Mouse (Mus musculus): ENCODE data around the gene C530008M17Rik. TPM values are rescaled to one million over a fixed set of nuclear protein-coding genes. Genes with fewer than 3 reads are reported as not detected.
A peak's percentile ranks its signal among the peaks of the same experiment; 100 is the strongest.

C530008M17Rik gene
- total RNA-seq (2015) = 2.9 and 3.7 TPM in 2 replicates
- total RNA-seq (2017) = 0.21 and 1.3 TPM in 2 replicates

DNA sequence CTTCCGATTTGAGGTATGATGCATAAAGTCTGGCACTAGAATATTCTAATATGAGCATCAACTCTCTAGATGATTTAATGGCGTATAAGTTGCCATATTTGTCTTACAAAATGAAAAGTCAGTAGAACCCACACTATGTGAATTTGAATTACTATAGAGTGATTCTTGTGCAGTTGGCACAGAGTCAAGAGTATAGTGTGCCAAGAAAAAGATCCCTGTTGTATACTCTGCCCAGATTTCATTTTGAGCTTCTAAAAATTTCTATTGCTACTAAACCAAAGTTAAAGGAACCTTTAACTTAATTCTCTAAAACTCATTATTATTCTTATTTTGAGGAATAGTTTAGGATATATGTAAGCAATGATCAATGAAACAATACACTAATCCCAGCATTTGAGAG is at the start of gene C530008M17Rik:
C530008M17Rik (plus strand) TSS at position 301 of the 400 bp plus-strand sequence.
- no peak for ATAC-seq (replicated peaks; ENCODE audit: poor library complexity)

DNA sequence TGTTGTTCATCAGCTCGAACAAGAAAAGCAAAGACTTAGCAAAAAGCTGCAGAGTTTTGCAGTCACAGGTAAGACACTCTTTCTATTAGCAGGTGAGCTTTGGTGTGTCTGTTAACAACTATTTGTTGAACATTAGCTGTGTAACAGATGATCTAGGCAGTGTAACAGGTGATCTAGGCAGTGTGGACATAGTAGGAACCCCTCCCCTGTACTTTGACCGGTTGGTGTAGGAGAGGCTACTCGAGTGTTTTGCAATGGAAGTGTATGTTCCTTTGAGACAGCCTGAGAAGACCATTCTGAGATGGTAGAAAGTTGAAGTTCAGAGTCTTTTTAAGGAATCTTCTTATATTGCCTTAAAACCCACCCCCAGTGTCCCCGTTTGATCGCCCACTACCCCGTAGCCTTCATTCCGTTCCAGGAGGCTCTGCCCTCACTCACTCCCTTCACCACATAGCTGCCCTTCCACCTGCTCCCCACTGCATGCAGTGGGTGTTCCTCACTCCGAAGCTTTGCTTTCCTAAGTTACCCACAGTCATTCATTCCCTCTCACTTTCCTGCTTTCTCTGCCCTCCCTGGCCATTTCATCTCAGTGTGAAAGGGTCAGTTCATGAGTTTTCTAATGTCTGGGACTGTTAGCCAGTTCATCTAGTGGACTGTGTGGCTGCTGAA is 46.5 kb upstream of the C530008M17Rik start:
- ATAC-seq (replicated peaks; ENCODE audit: poor library complexity) = no peak

DNA sequence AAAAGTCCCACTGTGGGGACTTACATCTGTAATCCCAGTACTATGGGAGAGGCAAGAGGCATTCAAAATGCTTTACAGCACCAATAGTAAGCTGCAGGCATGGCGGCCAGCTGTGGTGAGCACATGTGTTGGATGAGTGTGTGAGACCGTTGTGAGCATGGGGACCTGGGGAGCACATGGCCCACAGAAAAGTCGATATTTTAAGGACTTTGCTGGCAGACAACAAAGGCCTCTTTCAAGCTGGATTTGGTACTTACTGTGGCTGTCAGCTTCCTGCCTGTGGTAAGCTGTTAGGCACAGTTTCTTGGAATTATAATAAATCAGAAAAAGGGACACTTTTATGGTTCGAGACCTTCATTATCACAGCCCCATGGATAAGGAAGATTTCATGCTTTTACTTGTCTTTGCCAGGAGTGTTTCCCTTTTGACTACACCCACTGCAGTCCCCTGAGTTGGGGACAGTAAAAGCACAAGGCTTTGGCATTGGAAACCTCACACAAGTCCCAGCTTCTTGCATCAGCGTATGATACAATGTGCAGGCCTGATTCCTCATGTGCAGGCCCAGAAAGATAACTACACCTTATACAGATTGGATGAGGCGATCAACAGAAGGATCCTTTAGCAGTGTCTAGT is 43.3 kb upstream of the C530008M17Rik start:
- ATAC-seq (replicated peaks; ENCODE audit: poor library complexity) = no peak

DNA sequence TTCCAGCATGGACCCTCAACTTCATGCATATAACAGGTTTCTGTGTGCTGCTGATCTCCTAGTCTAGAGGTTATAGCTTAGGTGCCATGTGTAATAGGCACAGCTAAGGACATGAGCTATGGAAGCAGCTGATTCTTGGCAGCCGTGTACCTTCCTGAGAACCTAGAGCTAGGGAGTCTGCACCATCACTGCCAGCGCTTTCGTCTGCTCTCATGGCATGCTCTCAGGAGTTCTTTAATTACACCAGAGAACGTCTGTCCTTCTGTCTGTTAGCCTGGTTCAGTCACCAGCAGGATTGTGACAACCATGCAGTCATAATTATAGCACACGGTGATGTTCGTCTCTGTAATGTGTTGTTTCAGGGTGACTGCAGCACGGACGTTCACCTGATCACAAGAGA is 41.0 kb upstream of the C530008M17Rik start:
- no peak for ATAC-seq (replicated peaks; ENCODE audit: poor library complexity)

DNA sequence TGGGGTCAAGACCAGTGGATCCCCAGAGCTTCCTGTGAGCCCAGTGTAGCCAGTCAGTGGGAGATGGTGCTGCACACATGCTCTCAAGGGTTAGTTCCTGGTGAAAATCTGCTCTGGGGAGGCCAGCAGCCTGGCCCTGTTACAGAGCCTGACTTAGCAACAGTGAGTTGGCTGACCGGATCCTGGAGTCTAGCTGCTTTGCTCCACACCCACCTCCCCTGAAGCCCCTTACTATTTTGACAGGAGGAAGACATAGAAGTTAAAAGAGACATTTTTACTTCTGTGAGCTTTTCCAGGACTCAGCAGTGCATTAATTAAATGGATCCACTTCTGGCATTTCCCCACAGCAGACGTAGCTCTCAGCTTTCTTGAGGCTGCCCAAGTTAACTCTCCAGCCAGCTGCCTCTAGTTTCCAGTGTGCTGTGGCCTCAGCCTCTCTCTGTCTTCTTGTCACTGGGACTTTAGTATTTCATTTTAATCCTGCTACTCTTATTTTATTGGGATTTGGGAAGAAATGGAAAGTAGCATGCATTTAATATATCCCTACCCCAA is 40.0 kb upstream of the C530008M17Rik start:
- ATAC-seq (replicated peaks; ENCODE audit: poor library complexity) = no peak

DNA sequence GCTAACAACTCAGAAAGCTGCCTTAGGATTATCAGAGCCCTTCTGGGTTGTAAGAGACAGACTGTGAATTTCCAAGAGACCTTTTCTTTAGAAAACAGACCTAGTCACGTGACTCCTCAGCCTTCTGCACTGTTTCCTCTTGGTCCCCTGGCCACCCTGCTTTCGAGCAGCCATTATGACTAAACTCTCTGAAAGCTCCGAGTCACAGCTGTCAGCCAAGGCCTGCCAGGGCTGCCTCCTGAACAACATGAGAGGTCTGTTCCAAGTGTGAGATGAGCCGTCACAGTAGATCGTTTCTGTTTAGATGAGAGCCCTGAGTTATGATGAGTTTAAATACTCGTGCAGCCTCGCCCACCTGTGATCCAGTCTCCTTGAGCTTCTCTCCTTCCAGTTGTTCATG is 37.6 kb upstream of the C530008M17Rik start:
- no peak for ATAC-seq (replicated peaks; ENCODE audit: poor library complexity)

DNA sequence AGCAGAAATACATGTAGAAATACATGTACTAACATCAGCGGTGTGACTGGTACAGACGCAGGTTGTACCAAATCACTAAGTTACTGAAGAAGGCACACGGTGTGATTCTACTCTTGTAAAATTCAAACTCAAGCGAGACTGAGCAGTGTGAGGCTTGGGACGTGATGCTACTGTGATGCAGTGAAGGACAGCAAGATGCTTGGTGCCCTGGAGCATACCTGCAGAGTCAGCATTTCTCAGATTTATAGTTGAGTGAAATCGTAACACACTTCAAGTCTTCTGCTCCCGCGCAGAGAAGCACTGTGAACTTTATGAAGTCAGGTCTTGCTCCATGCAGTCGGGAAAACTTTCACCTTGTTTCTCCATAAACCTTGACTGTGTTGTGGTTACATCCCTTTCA is 32.6 kb upstream of the C530008M17Rik start:
- ATAC-seq (replicated peaks; ENCODE audit: poor library complexity) = no peak

DNA sequence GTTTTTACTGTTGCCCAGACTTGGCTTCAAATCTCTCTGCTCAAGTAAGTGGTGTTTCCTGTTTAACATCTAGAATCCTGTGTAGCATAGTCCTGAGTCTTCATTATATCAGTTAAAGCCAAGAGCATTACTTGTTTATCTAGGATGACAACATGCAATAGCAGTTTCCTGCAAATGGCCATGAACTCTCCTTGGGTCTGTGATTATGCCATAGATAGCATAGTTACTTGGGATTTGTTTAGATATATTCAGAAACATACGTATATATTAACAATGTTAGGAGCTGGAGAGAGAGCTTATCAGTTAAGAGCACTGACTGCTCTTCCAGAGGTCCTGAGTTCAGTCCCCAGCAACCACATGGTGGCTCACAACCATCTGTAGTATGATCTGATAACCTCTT is 28.5 kb upstream of the C530008M17Rik start:
- peak; percentile 74 for ATAC-seq (replicated peaks; ENCODE audit: poor library complexity)

DNA sequence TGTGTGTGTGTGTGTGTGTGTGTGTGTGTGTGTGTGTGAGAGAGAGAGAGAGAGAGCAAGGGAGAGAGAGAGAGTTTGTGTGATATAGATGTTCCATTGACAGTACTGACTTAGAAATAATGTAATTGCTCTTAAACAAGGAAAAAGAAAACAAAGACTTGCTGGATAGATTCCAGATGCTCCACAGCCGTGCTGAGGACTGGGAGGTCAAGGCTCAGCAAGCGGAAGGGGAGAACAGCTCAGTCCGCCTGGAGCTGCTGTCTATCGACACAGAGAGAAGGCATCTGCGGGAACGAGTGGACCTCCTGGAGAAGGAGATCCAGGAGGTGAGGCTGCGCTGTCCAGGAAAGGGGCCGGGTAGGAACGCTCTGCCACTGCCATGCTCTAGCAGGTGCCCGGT is 22.3 kb upstream of the C530008M17Rik start:
- ATAC-seq (replicated peaks; ENCODE audit: poor library complexity) = no peak

DNA sequence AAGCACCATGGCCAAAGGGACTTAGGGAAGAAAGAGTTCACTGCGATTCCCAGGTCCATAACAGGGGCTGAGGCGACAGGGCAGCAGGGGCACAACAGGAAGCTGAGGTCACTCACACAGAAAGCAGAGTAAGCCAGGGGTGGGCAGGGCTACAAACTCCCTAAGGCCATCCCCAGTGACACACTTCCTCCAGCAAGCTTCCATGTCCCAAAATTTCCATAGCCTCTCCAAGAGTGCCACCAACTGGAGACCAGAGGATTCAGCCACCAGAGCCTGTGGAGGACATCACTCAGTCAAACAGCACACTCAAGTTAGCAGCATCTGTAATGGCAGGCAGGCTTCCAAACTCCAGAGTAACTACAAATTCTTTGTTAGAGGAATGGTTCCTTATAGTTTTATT is 20.7 kb upstream of the C530008M17Rik start:
- no peak for ATAC-seq (replicated peaks; ENCODE audit: poor library complexity)

DNA sequence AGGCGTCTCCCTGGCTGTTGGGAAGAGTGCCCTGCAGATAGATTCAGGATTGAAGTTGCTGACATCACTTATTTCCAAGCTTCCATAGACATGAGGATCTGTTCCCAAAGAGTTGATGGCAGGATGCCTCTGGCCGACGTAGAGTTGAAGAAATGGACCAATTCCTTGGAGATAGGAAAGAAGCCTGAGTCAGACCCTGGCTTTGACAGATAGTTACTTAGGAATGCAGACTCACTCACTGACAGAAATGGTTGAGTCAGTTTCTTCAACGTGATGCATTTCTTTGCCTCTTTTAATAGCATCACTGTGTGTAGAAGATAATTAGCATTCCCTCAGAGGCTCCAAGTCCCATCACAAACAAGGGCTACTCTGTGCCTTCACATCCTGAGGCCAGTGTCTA is 14.2 kb upstream of the C530008M17Rik start:
- ATAC-seq (replicated peaks; ENCODE audit: poor library complexity) = no peak

DNA sequence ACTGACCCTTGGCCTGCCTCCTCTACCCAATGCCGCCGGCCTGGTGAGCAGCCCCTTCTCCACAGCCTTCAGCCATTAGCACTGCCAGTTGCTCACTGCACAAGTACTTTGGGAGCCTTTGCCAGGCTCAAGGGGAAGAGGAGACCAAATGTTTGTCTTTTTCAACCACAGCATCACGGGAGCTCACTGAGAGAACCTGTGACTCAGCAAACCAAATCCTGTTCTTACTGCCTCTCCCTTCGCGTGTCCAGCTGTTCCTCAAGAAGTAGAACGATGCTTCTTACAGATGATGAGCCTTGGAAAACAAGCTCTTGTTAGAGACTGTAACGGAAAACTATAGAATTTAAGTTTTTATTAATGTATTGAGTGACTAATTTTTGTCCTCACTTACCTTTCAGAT is 12.1 kb upstream of the C530008M17Rik start:
- ATAC-seq (replicated peaks; ENCODE audit: poor library complexity) = no peak

DNA sequence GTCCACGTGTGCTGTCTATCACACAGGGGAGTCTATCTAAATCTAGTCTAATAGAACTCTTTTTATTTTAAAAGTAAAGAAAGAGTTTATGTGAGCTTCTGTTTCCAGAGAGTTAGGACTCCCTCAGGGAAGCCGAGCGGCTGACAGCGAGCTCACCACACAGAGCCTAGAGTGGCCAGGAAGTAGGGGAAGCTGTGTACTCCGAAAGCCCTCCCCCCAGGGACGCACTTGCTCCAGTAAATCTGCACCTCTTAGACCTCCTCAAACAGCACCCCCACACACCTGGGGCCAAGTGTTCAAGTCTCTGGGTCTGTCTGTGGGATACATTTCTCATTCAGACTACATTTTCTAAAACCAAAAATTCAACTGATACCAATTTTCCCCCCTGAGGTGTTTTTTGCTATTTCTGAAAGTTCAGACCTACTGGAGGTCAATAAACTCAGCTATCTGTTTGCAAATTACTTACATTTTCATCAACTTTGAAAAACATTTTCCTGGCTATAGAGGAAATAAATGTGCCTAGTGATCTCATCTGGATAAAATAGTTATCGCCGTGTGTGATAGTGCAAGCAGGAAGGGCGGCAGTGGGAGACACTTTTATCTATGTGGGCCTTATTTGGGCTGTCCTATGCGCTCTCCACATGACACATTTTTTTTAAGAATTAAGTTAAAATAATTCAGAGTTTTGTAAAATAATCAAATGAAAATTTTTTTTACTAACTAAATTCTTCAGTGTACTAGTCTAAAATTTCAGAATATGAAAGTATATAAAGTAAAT is 11.0 kb upstream of the C530008M17Rik start:
- no peak for ATAC-seq (replicated peaks; ENCODE audit: poor library complexity)

DNA sequence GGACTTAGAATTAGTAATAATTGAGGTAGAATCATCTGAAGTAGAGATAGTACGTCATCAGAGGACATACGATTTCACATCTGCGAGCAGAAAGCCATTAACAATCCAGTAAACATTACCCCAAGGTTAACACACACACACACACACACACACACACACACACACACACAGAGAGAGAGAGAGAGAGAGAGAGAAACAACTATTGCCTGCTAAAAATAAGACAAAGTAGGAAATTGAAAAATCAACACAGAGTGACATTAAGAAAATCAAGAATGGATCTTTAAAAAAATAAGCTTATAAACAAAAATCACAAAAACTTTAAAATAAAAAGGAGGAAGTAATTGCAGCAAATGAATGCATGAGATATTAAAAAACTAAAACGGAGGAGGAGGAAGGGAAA is 6.4 kb upstream of the C530008M17Rik start:
- no peak for ATAC-seq (replicated peaks; ENCODE audit: poor library complexity)

DNA sequence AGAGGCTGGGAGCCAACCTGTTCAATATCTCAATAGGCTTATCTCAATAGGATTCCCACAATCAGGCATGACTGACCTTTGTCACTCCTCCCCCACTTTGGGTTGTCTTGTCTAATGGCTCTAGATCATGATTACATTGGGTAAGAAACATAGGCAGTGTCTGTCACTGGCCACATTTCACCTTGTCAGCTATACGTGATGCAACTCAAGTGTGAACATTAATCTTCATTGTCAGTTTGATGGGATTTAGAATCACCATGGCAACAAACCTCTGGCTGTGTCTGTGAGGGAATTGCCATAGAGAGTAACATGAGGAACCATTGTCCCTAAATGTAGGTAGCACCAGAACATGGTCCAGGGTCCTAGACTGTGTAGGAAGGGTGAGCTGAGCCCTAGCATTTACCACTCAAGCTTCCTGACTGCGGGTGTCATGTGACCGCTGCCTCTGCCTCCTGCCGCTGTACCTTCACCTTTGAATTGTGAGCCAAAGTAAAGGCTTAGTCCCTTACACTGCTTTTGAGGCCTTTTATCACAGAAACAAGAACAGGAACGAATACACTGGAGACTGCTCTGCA is 5.1 kb upstream of the C530008M17Rik start:
- ATAC-seq (replicated peaks; ENCODE audit: poor library complexity) = no peak

DNA sequence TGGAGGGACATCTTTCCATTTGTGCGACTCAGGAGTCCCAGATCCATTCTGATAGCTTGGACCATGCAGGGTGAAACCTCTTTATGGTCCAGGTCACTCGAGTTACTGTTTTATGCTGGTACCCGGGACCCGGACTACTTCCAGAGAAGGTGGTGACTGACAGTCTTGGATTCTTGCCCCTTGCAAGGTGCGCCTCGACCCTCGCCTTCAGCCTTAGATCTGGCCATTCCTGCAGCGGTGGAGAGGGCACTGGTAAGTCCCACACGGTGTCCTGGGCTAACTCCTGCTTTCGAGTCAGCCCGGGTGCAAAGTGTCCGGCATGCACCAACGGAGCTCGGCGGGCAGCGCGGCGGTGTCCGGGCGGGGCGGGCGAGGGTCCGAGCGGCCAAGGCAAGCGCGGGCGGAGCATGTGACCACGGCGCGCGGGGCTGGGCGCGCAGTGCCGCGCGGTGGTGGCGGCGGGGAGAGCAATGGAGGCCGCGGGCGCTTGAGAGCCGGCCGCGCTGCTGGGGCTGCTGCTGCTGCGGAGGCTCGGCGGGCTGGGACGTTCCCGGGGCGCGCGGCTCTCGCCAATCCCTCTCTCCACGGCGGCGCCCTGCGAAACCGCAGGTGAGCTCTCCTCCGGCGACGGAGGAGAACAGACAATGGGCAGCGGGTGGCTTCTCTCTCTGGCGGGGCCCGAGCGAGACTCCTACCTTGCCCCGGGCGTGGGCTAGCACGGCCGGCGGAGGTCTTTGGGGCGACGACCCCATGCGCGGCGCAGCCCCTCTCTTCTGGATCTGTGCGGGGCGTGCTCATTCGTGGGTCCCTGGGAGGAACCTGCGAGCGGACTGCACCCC is 1.2 kb downstream of the C530008M17Rik start:
- ATAC-seq (replicated peaks; ENCODE audit: poor library complexity) = peak; percentile 41

DNA sequence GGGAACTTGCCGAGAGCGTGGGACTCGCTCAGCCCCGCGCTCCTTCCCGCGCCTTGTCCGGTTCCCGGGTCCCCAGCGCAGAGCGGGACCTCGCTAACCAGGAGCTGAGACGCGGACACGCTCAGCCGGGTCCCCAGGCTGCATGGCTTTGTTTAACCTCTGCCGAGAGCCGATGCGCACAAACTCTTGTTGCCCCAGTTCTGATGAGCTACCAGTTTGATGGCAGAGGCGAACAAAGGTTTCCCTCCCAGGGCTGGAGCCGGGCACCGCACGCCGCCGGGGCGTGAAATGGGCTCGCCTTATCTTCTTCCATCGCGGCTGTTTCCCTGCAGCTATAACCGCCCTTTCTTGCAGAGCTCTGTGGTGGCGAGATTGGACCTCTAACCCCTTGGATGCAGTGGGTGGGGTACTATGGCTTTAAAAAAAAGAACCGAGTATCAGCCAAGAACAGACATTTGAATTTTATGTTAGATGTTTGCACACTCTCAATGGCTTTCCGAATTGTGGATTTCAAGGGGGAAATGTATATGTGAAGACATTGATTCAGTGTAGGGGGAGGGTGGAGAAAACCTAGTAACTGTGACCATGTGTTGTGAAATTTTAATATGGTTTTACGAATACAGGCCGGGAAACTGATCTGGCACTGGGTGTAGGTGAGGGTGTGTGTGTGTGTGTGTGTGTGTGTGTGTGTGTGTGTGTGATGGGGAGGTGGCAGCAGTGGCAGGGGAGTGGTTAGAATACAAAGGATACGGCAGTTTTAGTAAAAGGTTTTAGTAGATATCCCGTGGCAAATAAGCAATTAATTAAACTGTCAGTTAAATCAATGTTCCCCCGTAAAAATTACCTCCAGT is 2.0 kb downstream of the C530008M17Rik start:
- peak; percentile 87 for ATAC-seq (replicated peaks; ENCODE audit: poor library complexity)

DNA sequence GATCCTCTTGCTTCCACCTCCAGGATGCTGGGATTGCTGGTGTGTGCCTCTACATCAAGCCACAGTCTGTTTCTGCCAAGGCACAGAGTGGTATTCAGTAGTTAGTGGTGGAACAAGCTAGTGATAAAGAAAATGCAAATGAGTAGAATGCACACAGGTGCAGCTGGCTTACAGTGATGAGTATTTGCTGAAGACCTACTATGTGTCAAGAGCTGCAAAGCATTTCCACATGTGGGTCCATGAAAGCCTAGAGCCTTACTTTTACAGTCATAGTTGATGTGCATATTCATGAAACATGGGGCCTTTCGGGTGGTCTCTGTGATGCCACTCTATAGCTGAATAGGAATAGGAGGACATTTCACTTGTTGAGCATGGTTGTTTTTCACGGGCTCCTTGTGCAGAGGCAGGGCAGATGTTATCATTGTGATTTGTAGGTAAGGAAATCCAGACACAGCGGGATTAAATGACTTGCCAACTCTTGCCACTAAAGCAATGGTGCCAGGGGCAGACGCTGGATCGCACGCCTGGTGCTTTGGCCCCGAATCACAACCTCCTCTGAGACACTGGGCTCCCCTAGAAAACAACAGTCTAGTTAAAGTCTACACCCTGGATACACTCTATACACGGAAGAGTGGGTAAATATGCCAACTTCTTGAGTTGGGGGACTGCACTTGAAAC is 3.8 kb downstream of the C530008M17Rik start:
- ATAC-seq (replicated peaks; ENCODE audit: poor library complexity) = no peak

DNA sequence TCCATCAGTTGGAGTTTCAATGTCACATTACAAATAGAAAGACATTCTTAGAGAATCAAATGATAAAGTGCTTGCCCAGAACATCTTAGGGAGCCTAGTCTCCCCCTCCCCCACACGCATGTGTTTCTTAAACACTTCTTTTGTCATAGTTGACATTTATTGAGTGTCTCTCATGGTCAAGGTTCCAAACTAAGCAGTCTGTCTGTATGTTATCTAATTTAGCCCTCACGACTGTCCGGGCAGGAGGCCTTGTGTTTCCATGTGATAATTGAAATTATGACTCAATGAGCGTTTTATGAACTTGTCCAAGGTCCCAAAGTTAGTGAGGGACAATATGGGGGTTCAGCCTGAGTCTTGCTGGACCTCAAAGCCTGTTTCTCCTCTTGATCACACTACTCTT is 5.0 kb downstream of the C530008M17Rik start:
- ATAC-seq (replicated peaks; ENCODE audit: poor library complexity) = no peak
